Mouse (Mus musculus) ES-Bruce4 (cell line): ENCODE results near the gene Nacc2.

Source experiments
- CTCF ChIP-seq: IDR thresholded peaks from one replicate; pipeline ENCODE4 v1.8.1; 2011; ENCODE audit warnings: low read depth, low read length
- POLR2A ChIP-seq: IDR thresholded peaks from one replicate; pipeline ENCODE4 v1.8.1; 2011; ENCODE audit warnings: low read length; ENCODE audit not compliant: insufficient read depth

DNA sequence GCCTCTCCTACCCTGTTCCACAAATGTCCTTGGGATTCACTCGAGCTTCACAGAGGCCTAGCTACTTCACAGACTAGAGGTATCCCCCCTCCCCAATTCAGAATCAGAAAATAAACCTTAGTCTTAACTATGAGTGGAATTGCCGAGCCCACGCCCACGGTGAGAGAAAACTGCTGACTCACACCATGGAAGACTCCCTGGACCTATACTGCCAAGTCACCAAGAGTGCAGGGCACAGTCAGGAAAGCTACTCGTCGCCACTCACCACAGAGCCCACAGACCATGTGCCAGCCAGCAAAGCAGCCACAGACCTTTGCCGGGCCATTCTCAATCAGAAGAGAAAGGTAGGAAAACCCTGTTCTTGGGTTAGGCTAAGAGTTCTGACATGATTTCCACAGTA lies 54.8 kb downstream of the Nacc2 start:
- no peak for TF ChIP-seq CTCF
- no peak for TF ChIP-seq POLR2A
